Mouse (Mus musculus) midbrain, embryonic 16.5 days (tissue): Measurements from ENCODE around the gene Kcna10. TPM values are rescaled to one million over a fixed set of nuclear protein-coding genes. Genes with fewer than 3 reads are reported as not detected.

ENCODE experiments used
- ATAC-seq: fragments of 200-750 bp; cut with Nextera tagmentation; 2 replicates; pipeline ENCODE4 v1.8.0; 2017; ENCODE audit warnings: moderate TSS enrichment
- H3K27ac ChIP-seq: fragments of 300-500 bp; sonication (generic); 2 replicates; pipeline ENCODE4 v1.5.1; 2014; ENCODE audit warnings: mild to moderate bottlenecking, low read length, mixed read lengths
- H3K27me3 ChIP-seq: fragments of 300-500 bp; sonication (generic); 2 replicates; pipeline ENCODE4 v1.6.1; 2014; ENCODE audit warnings: low read depth, low read length, mixed read lengths; ENCODE audit not compliant: control insufficient read depth, insufficient read depth
- H3K36me3 ChIP-seq: fragments of 300-500 bp; sonication (generic); 2 replicates; pipeline ENCODE4 v1.6.1; 2014; ENCODE audit warnings: mild to moderate bottlenecking, low read length, moderate library complexity, mixed read lengths; ENCODE audit not compliant: control insufficient read depth, insufficient read depth
- H3K4me1 ChIP-seq: fragments of 300-500 bp; sonication (generic); 2 replicates; pipeline ENCODE4 v1.6.1; 2014; ENCODE audit warnings: mild to moderate bottlenecking, low read length, mixed read lengths; ENCODE audit not compliant: control insufficient read depth, insufficient read depth
- H3K4me2 ChIP-seq: fragments of 300-500 bp; sonication (generic); 2 replicates; pipeline ENCODE4 v1.6.1; 2014; ENCODE audit warnings: mild to moderate bottlenecking, low read length, mixed read lengths
- H3K4me3 ChIP-seq: fragments of 300-500 bp; sonication (generic); 2 replicates; pipeline ENCODE4 v1.5.1; 2014; ENCODE audit warnings: low read depth, mild to moderate bottlenecking, low read length, moderate library complexity, mixed read lengths
- H3K9ac ChIP-seq: fragments of 300-500 bp; sonication (generic); 2 replicates; pipeline ENCODE4 v1.6.1; 2014; ENCODE audit warnings: low read depth, low read length, mixed read lengths
- H3K9me3 ChIP-seq: fragments of 300-500 bp; sonication (generic); replicated peaks from 2 replicates; pipeline ENCODE4 v1.6.1; 2014; ENCODE audit warnings: mild to moderate bottlenecking, low read length, mixed read lengths; ENCODE audit not compliant: control insufficient read depth, poor library complexity, severe bottlenecking
- WGBS: fragments of 180-500 bp; shearing (Covaris S2); extraction: QIAGEN DNeasy Blood & Tissue Kit; methylation state at CpG from one replicate; pipeline ENCODE4 v1.1.7; 2014; 5-methylcytosine and 5-hydroxymethylcytosine counted together
- polyA plus RNA-seq: library from polyadenylated mRNA; unstranded; fragments of >200 nt; fragmentation: Nextera tagmentation; extraction: Ambion mirVana; gene quantifications from 2 replicates; pipeline ENCODE4 v1.2.1, GENCODE M21; 2015

Gene Kcna10
- polyA plus RNA-seq, 1 experiment from 2014 or later = not detected

DNA sequence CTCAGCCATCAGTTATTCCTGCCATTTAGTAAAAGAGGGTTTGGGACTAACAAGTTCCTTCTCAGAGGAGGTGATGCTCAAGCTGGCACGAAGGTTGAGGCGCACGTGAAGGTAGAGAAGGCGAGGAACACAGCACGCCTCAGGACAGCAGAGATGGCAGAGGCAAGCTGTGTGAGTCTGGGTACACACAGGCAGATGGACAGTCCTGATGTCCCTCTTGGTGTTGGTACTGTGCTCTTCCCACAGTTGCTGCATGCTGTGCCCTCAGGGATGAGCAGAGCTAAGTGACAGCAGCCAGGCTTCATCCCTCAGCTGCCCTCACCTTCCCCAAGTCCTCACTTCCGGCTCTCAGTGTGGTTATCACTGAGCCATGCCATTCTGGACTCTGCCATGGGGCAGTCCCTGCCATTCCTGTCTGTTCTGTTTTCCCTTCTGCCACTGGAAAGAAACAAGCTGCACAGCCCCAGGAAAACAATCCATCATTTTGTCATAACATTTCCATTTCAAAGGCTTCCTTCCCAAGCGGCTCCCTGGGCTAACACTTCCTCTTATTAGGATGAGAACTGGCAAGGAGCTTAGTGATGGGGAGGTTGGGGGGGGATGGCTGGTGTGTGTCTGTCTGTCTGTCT, 24.9 kb downstream of the Kcna10 start:
- peak; percentile 67 for ATAC-seq
- Histone ChIP-seq H3K36me3 (no peaks in the 10 kb centered on the region), H3K27me3 (no peaks in the 10 kb centered on the region), H3K4me2 (no peak overlapping the region), H3K4me1 (peaks cover 22% of the 10 kb centered on the region), H3K9ac (no peak overlapping the region), H3K4me3 (no peak overlapping the region), H3K9me3 (no peaks in the 10 kb centered on the region), H3K27ac (peak overlapping the region; percentile 23)
- 61% methylated on average over 7 of the region's 7 CpGs for WGBS

- Histone ChIP-seq H3K4me3 (no peak overlapping the region), H3K27me3 (no peaks in the 10 kb centered on the region), H3K9me3 (no peaks in the 10 kb centered on the region), H3K4me2 (no peak overlapping the region), H3K36me3 (no peaks in the 10 kb centered on the region), H3K27ac (no peak overlapping the region), H3K4me1 (no peaks in the 10 kb centered on the region), H3K9ac (no peak overlapping the region)
- 86% methylated on average over 5 of the region's 5 CpGs for WGBS
- ATAC-seq = no peak
Measured at GRCm38 (mm10) chr3:107214606-107215005, 31.8 kb downstream of the Kcna10 start.

DNA sequence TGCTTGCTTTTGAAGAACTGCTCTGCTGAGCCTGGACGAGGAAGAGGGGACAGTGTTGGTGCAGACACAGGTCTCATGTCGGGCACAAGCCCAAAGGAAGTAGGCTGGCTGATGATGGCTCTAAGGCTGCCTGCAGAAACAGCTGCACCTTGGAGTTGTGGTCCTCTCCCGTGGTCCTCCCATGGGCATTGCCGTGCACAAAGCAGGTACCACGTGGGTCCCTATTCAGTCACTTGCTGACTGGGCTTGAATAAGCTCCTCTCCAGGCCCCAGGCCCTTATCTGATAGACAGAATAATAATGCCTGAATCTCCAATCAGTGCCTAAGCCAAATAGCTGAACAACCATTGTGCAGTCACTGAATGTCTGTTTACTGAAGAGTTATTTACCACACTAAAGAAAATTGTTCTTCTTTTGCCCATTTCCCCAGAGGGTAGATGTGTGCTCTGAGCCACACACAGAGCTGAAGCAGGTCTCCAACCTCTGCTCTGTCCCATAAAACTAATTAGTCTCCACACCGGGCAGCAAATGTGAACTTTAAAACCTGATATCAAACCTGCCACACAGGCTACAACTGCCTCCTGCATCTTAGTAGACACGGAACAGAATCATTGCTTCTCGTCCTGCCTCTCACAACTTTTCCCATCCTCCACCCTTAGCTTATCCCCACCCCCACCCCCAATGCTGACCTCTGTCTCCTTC, 33.7 kb downstream of the Kcna10 start:
- ATAC-seq = no peak
- H3K36me3 ChIP-seq = no peaks in the 10 kb centered on the region
- H3K27ac ChIP-seq = no peak overlapping the region
- WGBS = 62% methylated on average over 8 of the region's 8 CpGs
- H3K4me2 ChIP-seq = no peak overlapping the region
- H3K27me3 ChIP-seq = no peaks in the 10 kb centered on the region
- no peaks in the 10 kb centered on the region for H3K9me3 ChIP-seq
- no peak overlapping the region for H3K9ac ChIP-seq
- H3K4me3 ChIP-seq = no peak overlapping the region
- no peaks in the 10 kb centered on the region for H3K4me1 ChIP-seq

DNA sequence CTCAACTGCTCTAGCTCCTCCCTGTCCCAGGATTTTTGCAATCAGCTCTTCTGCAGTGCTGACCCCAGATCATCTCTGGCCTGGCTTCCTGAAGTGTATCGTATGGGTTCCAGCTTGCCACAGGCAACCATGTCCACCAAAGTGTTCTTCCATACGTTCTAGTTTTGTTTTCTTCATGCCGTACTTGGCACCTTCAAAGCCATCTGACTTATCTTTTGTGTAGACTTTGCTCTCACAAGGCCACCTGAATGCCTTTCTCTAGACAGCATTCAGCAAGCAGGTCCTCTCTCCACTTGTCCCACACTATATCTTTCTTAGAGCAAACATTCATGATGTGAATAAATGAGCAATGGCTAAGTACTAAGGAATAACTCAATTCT, 34.2 kb downstream of the Kcna10 start:
- no peaks in the 10 kb centered on the region for H3K9me3 ChIP-seq
- H3K4me1 ChIP-seq = no peaks in the 10 kb centered on the region
- H3K9ac ChIP-seq = no peak overlapping the region
- no peak overlapping the region for H3K27ac ChIP-seq
- no peak overlapping the region for H3K4me3 ChIP-seq
- no peaks in the 10 kb centered on the region for H3K27me3 ChIP-seq
- 83% methylated on average over 3 of the region's 3 CpGs for WGBS
- H3K4me2 ChIP-seq = no peak overlapping the region
- no peaks in the 10 kb centered on the region for H3K36me3 ChIP-seq
- ATAC-seq = no peak

DNA sequence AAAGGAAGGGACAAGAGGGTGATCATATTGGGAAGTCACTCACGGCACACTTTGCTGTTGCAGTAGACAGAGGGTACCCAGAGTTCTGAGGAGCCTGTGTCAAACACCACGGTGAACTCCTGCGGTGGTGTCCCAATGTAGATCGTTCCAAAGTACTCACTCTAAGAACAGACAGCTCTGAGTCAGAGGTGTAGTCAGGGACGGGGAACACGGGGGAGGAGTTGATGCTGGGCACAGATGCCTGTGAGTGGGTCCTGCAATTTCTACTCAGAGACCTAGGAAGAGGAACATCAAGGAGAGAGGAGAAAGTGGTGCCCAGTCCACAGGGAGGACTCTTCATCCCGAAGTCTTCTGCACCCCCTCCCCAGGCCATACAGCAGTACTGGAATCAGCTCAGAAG, 35.7 kb downstream of the Kcna10 start:
- Histone ChIP-seq H3K27me3 (no peaks in the 10 kb centered on the region), H3K4me2 (no peak overlapping the region), H3K4me1 (no peaks in the 10 kb centered on the region), H3K9me3 (no peaks in the 10 kb centered on the region), H3K36me3 (no peaks in the 10 kb centered on the region), H3K27ac (no peak overlapping the region), H3K9ac (no peak overlapping the region), H3K4me3 (no peak overlapping the region)
- 96% methylated on average over 7 of the region's 7 CpGs for WGBS
- no peak for ATAC-seq

DNA sequence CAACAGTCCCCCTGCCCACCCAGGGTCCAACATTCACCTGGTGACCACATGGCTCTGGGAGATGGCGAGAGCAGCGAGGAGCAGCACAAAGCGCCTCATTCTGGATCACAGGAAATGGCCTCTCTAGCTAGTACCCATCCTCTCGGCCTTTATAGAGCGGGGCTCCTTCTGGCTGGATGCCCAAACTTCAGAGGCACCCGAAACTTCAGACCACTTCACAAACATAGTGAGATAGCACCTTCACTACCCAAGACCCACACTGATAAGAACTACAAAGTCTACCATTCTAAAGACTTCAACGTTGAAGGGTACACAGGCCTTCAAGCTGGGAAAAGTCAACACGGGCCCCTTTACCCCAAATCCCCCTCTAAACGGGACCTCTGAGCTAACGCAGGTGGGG, 38.8 kb downstream of the Kcna10 start, which contains the start of gene Cym:
TSS of gene Cym (minus strand) at position 125 of the 400 bp plus-strand sequence.
- 90% methylated on average over 10 of the region's 10 CpGs for WGBS
- H3K4me2 ChIP-seq = no peak within 1 kb of the TSS
- H3K27ac ChIP-seq = no peak within 1 kb of the TSS
- H3K36me3 ChIP-seq = no peaks in the 10 kb centered on the region
- no peaks in the 10 kb centered on the region for H3K27me3 ChIP-seq
- no peak for ATAC-seq
- H3K4me3 ChIP-seq = no peak within 1 kb of the TSS
- H3K9me3 ChIP-seq = no peaks in the 10 kb centered on the region
- H3K4me1 ChIP-seq = no peaks in the 10 kb centered on the region
- no peak within 1 kb of the TSS for H3K9ac ChIP-seq

DNA sequence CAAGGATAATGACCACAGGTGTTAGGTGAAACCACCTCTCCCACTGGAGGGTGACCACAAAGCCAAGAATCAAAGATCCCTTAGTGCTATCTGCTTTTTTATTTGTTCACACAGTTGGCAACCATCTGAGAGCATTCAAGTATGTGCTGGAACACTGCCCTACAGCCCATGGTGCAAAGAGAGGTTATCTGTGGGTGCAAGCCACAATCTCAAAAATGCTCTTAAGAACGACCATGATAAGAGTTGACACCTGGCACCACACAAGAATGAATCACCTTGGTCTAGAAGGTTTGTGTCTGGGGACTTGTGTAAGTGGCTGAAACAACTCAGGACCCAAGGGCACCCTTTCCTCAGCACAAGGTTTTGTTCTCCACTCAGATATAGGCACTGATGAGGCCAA, 40.4 kb downstream of the Kcna10 start:
- Histone ChIP-seq H3K4me2 (no peak overlapping the region), H3K9ac (no peak overlapping the region), H3K4me1 (no peaks in the 10 kb centered on the region), H3K9me3 (no peaks in the 10 kb centered on the region), H3K4me3 (no peak overlapping the region), H3K27me3 (no peaks in the 10 kb centered on the region), H3K27ac (no peak overlapping the region), H3K36me3 (no peaks in the 10 kb centered on the region)
- WGBS = 71% methylated on average over 1 of the region's 1 CpGs
- ATAC-seq = no peak

GRCm38 (mm10) chr3:107225820-107226219, 43.0 kb downstream of the Kcna10 start:
- no peak overlapping the region for H3K4me2 ChIP-seq
- no peak for ATAC-seq
- no peak overlapping the region for H3K27ac ChIP-seq
- H3K4me1 ChIP-seq = no peaks in the 10 kb centered on the region
- WGBS = 85% methylated on average over 5 of the region's 5 CpGs
- no peaks in the 10 kb centered on the region for H3K36me3 ChIP-seq
- H3K9me3 ChIP-seq = no peaks in the 10 kb centered on the region
- no peaks in the 10 kb centered on the region for H3K27me3 ChIP-seq
- no peak overlapping the region for H3K9ac ChIP-seq
- no peak overlapping the region for H3K4me3 ChIP-seq

- H3K27me3 ChIP-seq = no peaks in the 10 kb centered on the region; the same call in 1 of the 2 replicates
- no peaks in the 10 kb centered on the region for H3K9me3 ChIP-seq
- WGBS = 80% methylated on average over 5 of the region's 5 CpGs
- no peaks in the 10 kb centered on the region for H3K4me1 ChIP-seq
- H3K4me2 ChIP-seq = no peak overlapping the region
- ATAC-seq = no peak
- no peak overlapping the region for H3K9ac ChIP-seq
- H3K4me3 ChIP-seq = no peak overlapping the region
- no peak overlapping the region for H3K27ac ChIP-seq
- no peaks in the 10 kb centered on the region for H3K36me3 ChIP-seq
Measured at GRCm38 (mm10) chr3:107229221-107229620, 46.4 kb downstream of the Kcna10 start.
